Mouse (Mus musculus) regulatory T cell (primary cell): ENCODE measurements around the gene Ugt1a6a.

Source experiments
- in situ Hi-C: fragments of 300-600 bp; cut with MboI, MseI; formaldehyde crosslinking; loops from one replicate; pipeline ENCODE4 v1.15.1; 2025; ENCODE audit warnings: high pct_unique_total_duplicates

Gene Ugt1a6a

DNA sequence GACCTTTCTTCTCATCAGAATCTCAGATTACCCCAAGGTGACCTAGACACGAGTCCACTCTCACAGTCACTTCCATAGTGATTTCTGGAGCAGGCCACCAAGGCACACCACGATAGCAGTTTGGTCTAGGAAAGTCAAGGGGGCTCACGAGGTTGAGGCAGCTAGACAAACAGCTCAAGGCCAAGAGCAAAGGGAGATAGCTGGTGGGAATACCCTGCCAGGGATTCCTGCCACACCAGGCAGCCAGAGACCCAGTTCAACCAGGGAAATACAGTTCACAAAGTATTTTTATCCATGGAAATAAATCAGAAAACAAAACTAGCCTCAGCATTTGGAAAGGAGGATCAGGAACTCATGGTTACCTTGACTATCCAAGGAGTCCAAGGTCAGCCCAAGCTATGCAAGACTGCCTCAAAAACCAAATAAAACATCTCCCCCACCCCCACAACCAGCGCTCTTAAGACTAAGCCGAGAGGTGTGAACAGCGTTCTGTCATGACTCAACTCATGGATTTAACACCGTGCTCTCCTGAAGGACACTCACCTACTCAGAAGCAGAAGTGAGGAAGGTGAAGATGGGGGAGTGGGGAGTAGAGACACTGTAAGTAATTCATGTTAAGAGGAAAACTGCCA is 129.7 kb downstream of the Ugt1a6a start:
- in situ Hi-C loops: no loop called here

GRCm38 (mm10) chr1:88264869-88265240 is 130.2 kb downstream of the Ugt1a6a start:
- in situ Hi-C loops: no loop called here

GRCm38 (mm10) chr1:88266123-88266522 is 131.5 kb downstream of the Ugt1a6a start:
- in situ Hi-C loops: no loop called here

DNA sequence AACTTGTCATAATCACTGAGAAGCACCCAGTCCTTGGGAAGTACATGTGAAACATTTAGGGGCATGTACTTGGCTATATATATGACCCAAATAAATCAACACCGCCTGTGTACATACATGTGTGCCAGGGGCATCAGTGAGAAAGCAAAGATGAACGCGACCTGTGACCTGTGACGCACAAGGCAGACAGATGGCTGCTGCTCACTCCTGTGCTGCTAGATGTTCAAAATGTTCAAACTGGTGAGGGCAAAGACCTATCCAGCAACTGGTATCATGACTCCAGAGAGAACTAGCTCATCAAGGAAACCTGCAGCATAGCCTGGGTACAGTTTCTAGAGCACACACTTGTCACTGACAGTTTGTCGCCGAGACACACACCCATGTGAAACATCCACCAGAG is 132.9 kb downstream of the Ugt1a6a start:
- in situ Hi-C loops: no loop called here

DNA sequence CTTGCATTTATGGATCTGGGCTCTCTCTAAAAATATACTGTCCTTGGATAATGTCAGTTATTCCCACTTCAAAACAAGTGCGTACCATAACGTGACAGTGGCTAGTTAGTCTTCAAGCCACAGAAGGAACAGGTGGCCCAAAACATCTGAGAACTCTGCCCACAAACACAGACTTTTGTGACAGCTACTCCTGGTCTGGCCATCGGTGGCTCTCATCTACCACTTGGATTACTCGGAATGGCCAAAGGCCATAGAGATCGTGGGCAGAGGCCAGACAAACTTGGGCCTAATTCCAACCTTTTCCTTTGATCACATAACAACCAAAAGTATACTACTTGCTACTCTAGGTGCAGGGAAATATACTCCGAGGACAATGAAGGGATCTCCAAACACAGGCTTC is 133.5 kb downstream of the Ugt1a6a start:
- in situ Hi-C loops: no loop called here
